Mouse (Mus musculus) cerebellum, adult 2 months (tissue): ENCODE measurements at regions not wholly inside any gene's neighbourhood (a gene's known extent, or its start where the extent isn't known, plus 50 kb on each side); places are given as distances from the start of the nearest gene placed in this dataset.

ENCODE experiments used
- CTCF ChIP-seq: fragments of 200-500 bp; IDR thresholded peaks from 2 replicates; pipeline ENCODE4 v1.5.1; 2011; ENCODE audit warnings: low read depth, mild to moderate bottlenecking, control low read depth, low read length, moderate library complexity, borderline replicate concordance; ENCODE audit not compliant: insufficient read depth
- POLR2A ChIP-seq: fragments of 200-500 bp; IDR thresholded peaks from 2 replicates; pipeline ENCODE4 v1.6.1; 2011; ENCODE audit warnings: low read length, control low read depth, borderline replicate concordance; ENCODE audit not compliant: insufficient read depth

GRCm38 (mm10) chr13:83252452-83252851 is 251.4 kb upstream of the Mef2c start:
- TF ChIP-seq CTCF (no peak), POLR2A (no peak)
